Mouse (Mus musculus): ENCODE measurements at regions not wholly inside any gene's neighbourhood (a gene's known extent, or its start where the extent isn't known, plus 50 kb on each side); places are given as distances from the start of the nearest gene placed in this dataset.

DNA sequence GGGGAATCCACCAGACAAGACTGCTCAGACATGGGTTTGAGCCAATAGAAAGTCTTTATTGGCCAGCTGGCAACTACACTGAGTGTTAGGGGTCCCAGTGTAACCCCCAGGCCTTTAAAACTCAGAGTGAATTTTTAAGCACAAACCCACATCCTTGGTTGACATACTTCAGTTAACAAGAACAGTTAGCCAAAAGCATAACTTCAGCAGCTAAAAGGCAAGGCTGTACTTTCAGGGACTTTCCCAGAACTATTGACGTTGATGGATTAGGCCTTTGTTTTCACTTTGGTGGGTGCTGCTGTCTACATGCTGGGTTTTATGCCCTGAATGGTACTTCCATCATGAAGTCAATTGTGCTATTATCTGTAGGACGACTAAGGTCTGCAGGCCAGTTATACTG, 59.6 kb upstream of the Spin1 start:
- no peaks in the 10 kb centered on the region for H3K27me3 ChIP-seq (replicated peaks)
- H3K4me1 ChIP-seq, result no peaks in the 10 kb centered on the region
- TF ChIP-seq GATA1 (IDR thresholded peaks at IDR 0.05; ENCODE audit: borderline replicate concordance, low read length) (no peak), FLI1 (IDR thresholded peaks at IDR 0.05; ENCODE audit: low read length) (no peak)
- no peak overlapping the region for H3K4me3 ChIP-seq (replicated peaks)
- H3K36me3 ChIP-seq (replicated peaks; ENCODE audit: low read length), result no peaks in the 10 kb centered on the region
- peaks cover 60% of the 10 kb centered on the region for H3K9me3 ChIP-seq

DNA sequence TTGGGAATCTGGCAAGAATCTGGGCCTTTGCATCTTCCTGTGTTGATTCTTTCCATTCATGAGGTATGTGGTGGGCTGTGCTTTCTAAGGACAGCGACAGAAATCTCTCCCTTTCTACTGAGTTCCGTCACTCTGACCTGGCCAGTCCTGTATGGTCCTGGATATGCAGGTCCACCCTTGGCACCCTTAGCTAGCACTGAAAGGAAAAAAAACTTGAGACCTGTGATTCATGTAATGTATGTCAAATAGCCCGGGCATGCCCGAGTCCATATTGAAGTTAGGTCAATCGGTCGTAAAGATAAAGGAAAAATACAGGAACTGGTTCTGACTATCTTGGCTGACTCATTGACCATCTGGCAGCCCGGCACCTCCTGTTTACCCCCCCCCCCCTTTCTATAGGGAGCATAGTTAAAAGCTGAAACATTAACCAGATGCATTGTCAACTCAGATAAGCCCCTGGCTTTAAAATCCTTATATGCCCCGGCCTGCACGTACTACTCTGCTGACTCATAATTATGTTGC, 57.7 kb upstream of the Spin1 start:
- Histone ChIP-seq H3K9me3 (peaks cover 55% of the 10 kb centered on the region), H3K27me3 (replicated peaks) (no peaks in the 10 kb centered on the region), H3K4me1 (no peaks in the 10 kb centered on the region), H3K4me3 (replicated peaks) (no peak overlapping the region), H3K36me3 (replicated peaks; ENCODE audit: low read length) (no peaks in the 10 kb centered on the region)
- TF ChIP-seq FLI1 (IDR thresholded peaks at IDR 0.05; ENCODE audit: low read length), result no peak
- TF ChIP-seq GATA1 (IDR thresholded peaks at IDR 0.05; ENCODE audit: borderline replicate concordance, low read length), result no peak
